Mouse (Mus musculus) left cerebral cortex, adult 2 months (tissue): ENCODE measurements around the gene Ldb1. TPM values are rescaled to one million over a fixed set of nuclear protein-coding genes. Genes with fewer than 3 reads are reported as not detected.
A peak's percentile ranks its signal among the peaks of the same experiment; 100 is the strongest.

Experiments
- DNase-seq, 2 experiments: peaks; one replicate each; pipeline ENCODE4 v3.0.0; 2021 to 2022; ENCODE audit warnings: low spot score in 2 of 2, mixed read lengths in 1 of 2; ENCODE audit errors: extremely low spot score in 1 of 2
- H3K27ac ChIP-seq: fragments of 200-600 bp; 2 replicates; pipeline ENCODE4 v1.8.1; 2022
- H3K4me3 ChIP-seq: fragments of 200-600 bp; 2 replicates; pipeline ENCODE4 v1.8.1; 2022
- CTCF ChIP-seq: fragments of 200-600 bp; IDR thresholded peaks from 2 replicates; pipeline ENCODE4 v1.8.1; 2022; ENCODE audit warnings: antibody characterized with exemption, mild to moderate bottlenecking, moderate library complexity
- intact Hi-C: fragments of 180-260 bp; cut with DNase I; formaldehyde crosslinking; loops from one replicate; pipeline ENCODE4 v1.15.1; 2025
- long read RNA-seq, 2 experiments: library from polyadenylated mRNA; stranded (forward); transcript quantifications; one replicate each; pipeline ENCODE4 v2.0.0; 2021; ENCODE audit warnings: borderline mapping rate in 2 of 2
- total RNA-seq, 2 experiments: library from RNA; stranded (reverse); gene quantifications; 2 replicates each; pipeline ENCODE4 v1.2.3; 2021

Ldb1 gene
- total RNA-seq: 100 to 1,000 TPM; 111 to 117 TPM
- long read RNA-seq, experiment 1, transcript Ldb1-207 (11 exons, 3,133 nt): major isoform, 21 of 47 reads
- long read RNA-seq, experiment 1, partial matches to known transcripts: 11 of 47 reads
- long read RNA-seq, experiment 1, other reads (novel, unspliced or antisense): 11 of 47 reads
- long read RNA-seq, experiment 2, transcript Ldb1-207 (11 exons, 3,133 nt): major isoform, 18 of 49 reads
- long read RNA-seq, experiment 2, partial matches to known transcripts: 20 of 49 reads
- long read RNA-seq, experiment 2, other reads (novel, unspliced or antisense): 7 of 49 reads

- TF ChIP-seq CTCF: no peak
- DNase-seq: peak; percentile 79 to 83
- intact Hi-C loops: loop anchor here (1.0 kb wide), 1 partner anchor 11 kb away; no protein-coding TSS in a partner anchor
These were observed at the start of gene Ldb1 for GRCm38 (mm10) chr19:46044993-46045695. Gene Ldb1 (minus strand): TSS chr19:46045214.

GRCm38 (mm10) chr19:46094144-46094543, 49.1 kb upstream of the Ldb1 start:
- no peak for TF ChIP-seq CTCF
- H3K4me3 ChIP-seq: no peak overlapping the region
- H3K27ac ChIP-seq: no peak overlapping the region
- intact Hi-C loops: no loop called here
- DNase-seq: no peak

More at GRCm38 (mm10) chr19:46044993-46045695, at the start of gene Ldb1:
- H3K4me3 ChIP-seq: peak within 1 kb of the TSS; percentile 70
- H3K27ac ChIP-seq: peak within 1 kb of the TSS; percentile 89

- Histone ChIP-seq H3K4me3 (no peak overlapping the region), H3K27ac (no peak overlapping the region)
- DNase-seq: no peak
- TF ChIP-seq CTCF: no peak
- intact Hi-C loops: no loop called here
These were observed 46.6 kb upstream of the Ldb1 start for GRCm38 (mm10) chr19:46091641-46092040.

GRCm38 (mm10) chr19:46087871-46088270, 42.9 kb upstream of the Ldb1 start:
- TF ChIP-seq CTCF: no peak
- intact Hi-C loops: loop anchor here (5.0 kb wide), 1 partner anchor 164 kb away; no protein-coding TSS in a partner anchor
- DNase-seq: no peak
- no peak overlapping the region for H3K27ac ChIP-seq
- no peak overlapping the region for H3K4me3 ChIP-seq

- no peak overlapping the region for H3K27ac ChIP-seq
- intact Hi-C loops: loop anchor here (5.0 kb wide), 1 partner anchor 166 kb away; no protein-coding TSS in a partner anchor
- DNase-seq: peak; percentile 48 to 63
- no peak overlapping the region for H3K4me3 ChIP-seq
- TF ChIP-seq CTCF: peak; percentile 87
These were observed 41.3 kb upstream of the Ldb1 start for GRCm38 (mm10) chr19:46086337-46086736.

GRCm38 (mm10) chr19:46085185-46085584, 40.2 kb upstream of the Ldb1 start:
- H3K27ac ChIP-seq: no peak overlapping the region
- H3K4me3 ChIP-seq: no peak overlapping the region
- intact Hi-C loops: loop anchor here (5.0 kb wide), 1 partner anchor 167 kb away; no protein-coding TSS in a partner anchor
- DNase-seq: no peak
- TF ChIP-seq CTCF: no peak

GRCm38 (mm10) chr19:46078535-46078934, 33.5 kb upstream of the Ldb1 start:
- intact Hi-C loops: no loop called here
- Histone ChIP-seq H3K4me3 (no peak overlapping the region), H3K27ac (no peak overlapping the region)
- no peak for TF ChIP-seq CTCF
- DNase-seq: no peak

- peak within 1 kb of the TSS; percentile 85 for H3K4me3 ChIP-seq
- no peak for TF ChIP-seq CTCF
- peak; percentile 100 for DNase-seq
- intact Hi-C loops: loop anchor here (1.0 to 2.0 kb wide), 2 partner anchors 20 to 77 kb away; partner anchors contain the start of gene Armh3
- H3K27ac ChIP-seq: peak within 1 kb of the TSS; percentile 10; the same call in 1 of the 2 replicates
These were observed 30.9 kb upstream of the Ldb1 start, which contains the start of gene Nolc1 for GRCm38 (mm10) chr19:46075616-46076607. Gene Nolc1 (plus strand): TSS chr19:46075863.

GRCm38 (mm10) chr19:46074266-46074665, 29.3 kb upstream of the Ldb1 start:
- intact Hi-C loops: loop anchor here (2.0 kb wide), 1 partner anchor 75 kb away; the partner anchor contains the start of gene Armh3
- H3K4me3 ChIP-seq: no peak overlapping the region
- no peak for DNase-seq
- TF ChIP-seq CTCF: no peak
- no peak overlapping the region for H3K27ac ChIP-seq

GRCm38 (mm10) chr19:46073285-46073684, 28.3 kb upstream of the Ldb1 start:
- no peak for TF ChIP-seq CTCF
- no peak for DNase-seq
- H3K27ac ChIP-seq: no peak overlapping the region
- no peak overlapping the region for H3K4me3 ChIP-seq
- intact Hi-C loops: no loop called here

- intact Hi-C loops: no loop called here
- no peak for DNase-seq
- no peak overlapping the region for H3K27ac ChIP-seq
- H3K4me3 ChIP-seq: no peak overlapping the region
- no peak for TF ChIP-seq CTCF
These were observed 23.0 kb upstream of the Ldb1 start for GRCm38 (mm10) chr19:46068054-46068453.
